Mouse (Mus musculus): ENCODE measurements at regions not wholly inside any gene's neighbourhood (a gene's known extent, or its start where the extent isn't known, plus 50 kb on each side); places are given as distances from the start of the nearest gene placed in this dataset.

DNA sequence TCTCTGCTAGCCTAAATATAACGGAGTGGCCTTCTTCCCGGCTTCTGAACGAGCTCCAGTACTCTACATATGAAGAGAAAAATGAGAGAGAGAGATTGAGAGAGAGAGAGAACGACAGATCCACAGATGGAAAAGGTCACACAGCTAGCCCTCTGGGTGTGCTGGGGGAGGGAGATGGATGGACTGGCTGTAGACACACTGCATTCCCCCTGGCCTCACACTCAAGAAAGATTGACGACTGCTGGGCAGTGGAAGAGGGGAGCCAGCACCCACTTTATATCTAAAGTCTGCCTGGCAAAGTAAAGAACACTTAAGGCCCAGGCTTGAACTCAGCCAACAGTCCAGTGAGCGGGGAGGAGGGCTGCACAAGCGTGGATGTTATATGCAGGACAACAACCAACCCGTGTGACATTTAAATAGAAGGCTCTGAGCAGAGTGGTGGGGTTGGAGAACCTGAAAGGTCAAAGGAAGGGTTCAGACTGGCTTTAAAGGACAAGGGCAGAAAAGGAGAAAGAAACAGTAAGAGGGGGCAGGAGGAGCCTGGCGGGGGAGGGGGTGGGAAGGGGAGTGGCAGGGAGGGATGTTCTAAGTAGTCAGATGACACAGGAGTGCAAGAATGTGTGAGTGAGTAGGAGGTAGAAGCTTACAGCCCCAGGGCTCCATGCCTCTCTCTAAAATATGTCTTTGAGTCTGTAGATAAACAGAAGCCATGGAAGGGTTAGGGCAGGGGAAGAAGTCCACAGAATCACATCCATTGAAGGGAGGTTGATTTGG lies 137.2 kb downstream of the Zfp36l1 start:
- no peak for TF ChIP-seq ZC3H11A (IDR thresholded peaks at IDR 0.05; ENCODE audit: borderline replicate concordance, low read depth, low read length)
- no peak for TF ChIP-seq CHD2 (IDR thresholded peaks at IDR 0.05; ENCODE audit: low read depth, low read length)
- no peak for TF ChIP-seq MAFK (IDR thresholded peaks at IDR 0.05; ENCODE audit: insufficient read depth, low read depth, low read length)
- TF ChIP-seq ZNF384 (IDR thresholded peaks at IDR 0.05; ENCODE audit: low read depth, low read length), result no peak

All from ES-E14 (cell line).